Mouse (Mus musculus) embryo, embryonic 9.5 days (tissue): Measurements from ENCODE around the gene Amd2.

Experiments
- DNase-seq: peaks from one replicate; pipeline ENCODE4 v3.0.0-alpha.2; 2017; ENCODE audit errors: extremely low spot score

Amd2 gene

DNA sequence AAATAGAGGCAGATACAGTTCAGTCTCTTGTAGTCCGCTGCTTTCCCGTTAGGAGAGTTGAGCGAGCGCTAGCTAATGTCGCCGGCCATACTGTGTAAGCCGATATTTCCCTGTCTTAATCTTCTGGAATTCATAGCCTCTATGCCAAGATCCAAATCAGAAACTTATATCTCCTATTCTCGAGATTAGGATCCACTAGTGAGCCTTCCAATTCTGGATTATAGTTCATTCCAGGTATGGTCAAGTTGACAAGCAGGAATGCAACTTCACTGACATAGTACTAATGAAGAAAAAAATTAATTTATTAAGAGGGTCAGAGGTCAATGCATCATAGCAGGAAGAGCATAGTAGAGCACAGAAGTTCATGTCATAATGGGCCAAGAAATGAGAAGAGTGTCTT is at the start of gene Amd2:
Amd2 (minus strand) TSS at position 101 of the 400 bp plus-strand sequence.
- no peak for DNase-seq

DNA sequence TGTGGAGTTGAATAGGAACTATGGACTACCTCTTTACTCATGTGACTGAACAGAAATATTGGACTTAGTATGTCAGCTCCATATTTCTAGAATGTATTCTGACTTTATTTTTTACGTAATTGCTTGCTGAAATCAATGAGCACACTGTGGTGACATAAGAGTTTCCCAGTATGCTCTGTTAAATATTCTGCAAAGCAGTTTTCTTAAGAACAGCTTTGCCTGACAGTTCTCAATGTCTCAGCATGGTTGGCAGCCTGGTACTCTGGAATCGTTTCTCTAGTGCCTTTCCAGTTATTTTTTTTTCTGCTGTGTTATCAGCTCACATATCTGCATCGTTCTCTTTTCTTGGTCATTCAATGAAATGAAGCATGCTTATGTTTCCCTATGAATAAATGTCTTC is 49.6 kb upstream of the Amd2 start:
- DNase-seq = no peak

DNA sequence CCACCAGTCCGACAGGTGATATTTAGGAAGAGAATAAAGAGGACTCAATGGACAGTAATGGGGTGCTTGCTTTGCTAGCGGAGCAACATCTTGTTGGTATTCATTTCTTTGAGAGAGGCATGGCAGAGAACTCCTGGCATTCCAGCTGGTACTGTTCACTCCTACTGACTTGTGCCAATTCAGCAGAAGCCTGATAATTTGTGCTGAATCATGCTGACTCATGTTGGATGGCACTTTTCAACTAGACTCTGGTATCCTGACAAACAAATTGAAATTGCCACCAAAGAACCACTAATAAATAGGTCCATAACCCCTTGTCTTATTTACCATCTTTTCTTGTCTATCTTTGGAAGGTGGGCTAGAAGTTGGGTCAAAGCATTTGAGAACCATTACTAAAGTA is 25.9 kb upstream of the Amd2 start:
- DNase-seq = no peak

DNA sequence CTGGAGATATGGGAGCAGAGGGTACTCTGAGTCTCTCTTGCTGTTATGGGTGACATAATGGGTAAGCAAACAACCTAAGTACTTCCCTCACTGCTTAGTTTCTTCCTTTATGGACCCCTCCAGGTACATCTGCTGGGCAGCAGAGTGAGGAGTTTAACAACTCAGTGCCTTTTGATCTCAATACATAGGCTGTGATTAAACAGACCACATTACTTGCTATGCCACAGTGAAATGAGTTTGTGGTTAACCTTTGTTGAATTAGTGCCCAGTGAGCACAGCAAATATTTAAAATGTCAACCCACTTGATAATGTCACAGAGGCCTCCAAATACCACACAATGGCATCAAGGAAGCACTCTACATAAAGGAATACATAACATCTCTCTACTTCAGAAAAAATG is 2.6 kb upstream of the Amd2 start:
- no peak for DNase-seq
